Mouse (Mus musculus): ENCODE data around the gene Tmem178. TPM values are rescaled to one million over a fixed set of nuclear protein-coding genes. Genes with fewer than 3 reads are reported as not detected.
"Not testable (repeated sequence)": the region's sequence is repeated elsewhere in the genome, so short reads cannot be mapped to it uniquely, and the experiment has no call there.

Tmem178 gene
- polyA plus RNA-seq, 1 experiment: 19.9 TPM

DNA sequence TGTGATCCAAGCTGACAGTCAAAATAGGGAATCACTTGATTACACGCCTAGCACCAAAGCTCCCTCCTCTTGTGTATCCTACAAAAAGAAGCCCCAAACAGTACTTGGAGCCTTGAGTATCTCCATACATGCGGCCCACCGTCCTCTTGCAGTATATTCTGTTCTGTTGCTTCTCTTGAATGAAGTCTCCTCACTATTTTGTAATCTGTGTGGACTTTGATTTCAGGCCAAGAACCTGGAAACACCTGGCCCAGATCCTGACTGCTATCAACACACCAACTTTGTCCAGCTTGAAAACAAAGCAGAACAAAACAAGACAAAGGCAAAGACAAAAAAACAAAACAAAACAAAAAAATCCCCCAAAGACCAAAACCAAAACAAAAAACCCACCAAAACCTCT is 11.7 kb upstream of the Tmem178 start:
- Histone ChIP-seq H3K27me3 (replicated peaks; ENCODE audit: control insufficient read depth, insufficient read depth, low read length) (no peaks in the 10 kb centered on the region), H3K27ac (ENCODE audit: insufficient read depth, low read depth, low read length) (no peak overlapping the region)
- TF ChIP-seq POLR2A (IDR thresholded peaks at IDR 0.05; ENCODE audit: low read depth, low read length) (no peak), CTCF (conservative IDR thresholded peaks at IDR 0.05; ENCODE audit: insufficient read depth, insufficient read length, low read depth, low read length) (no peak)

DNA sequence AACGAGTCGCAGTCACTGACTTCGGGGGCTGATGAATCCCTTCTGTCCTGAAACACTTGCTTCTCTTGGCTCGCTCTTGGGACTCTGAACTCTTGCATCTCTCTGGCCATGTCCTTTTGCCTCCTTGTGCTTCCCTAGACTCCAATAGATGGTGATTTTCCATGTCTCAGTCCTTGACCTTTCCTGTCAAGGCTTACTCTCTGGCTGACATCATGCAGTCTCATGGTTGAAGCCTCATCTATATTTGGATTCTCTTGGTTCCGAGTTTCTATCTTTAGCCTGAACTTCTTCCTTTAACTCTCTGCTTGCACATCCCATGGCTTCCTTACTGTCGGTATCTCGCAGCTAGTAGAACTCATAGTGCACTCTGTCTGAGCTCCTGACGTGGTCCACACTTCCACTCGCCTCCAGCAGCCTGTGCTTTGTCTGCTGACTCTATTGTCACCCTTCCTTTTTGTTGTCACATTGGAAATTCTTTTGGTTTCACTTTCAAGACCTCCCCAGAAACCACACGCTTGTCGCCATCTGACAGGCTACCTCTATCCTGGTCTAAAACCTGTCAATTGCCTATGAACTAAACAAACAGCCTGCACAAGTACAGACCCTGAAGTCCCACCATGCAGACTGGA is 10.9 kb upstream of the Tmem178 start:
- Histone ChIP-seq H3K4me3 (ENCODE audit: insufficient read depth, low read depth, low read length) (0 out of 2 replicates have a peak overlapping the region, but pooled peaks have one; percentile 10), H3K27ac (ENCODE audit: insufficient read depth, low read depth, low read length) (peak overlapping the region; percentile 56; the same call in 1 of the 2 replicates), H3K27me3 (replicated peaks; ENCODE audit: control insufficient read depth, insufficient read depth, low read length) (no peaks in the 10 kb centered on the region), H3K4me1 (ENCODE audit: control insufficient read depth, insufficient read depth, low read length) (no peaks in the 10 kb centered on the region), H3K36me3 (ENCODE audit: control insufficient read depth, insufficient read depth, low read length) (no peaks in the 10 kb centered on the region)
- TF ChIP-seq CTCF (conservative IDR thresholded peaks at IDR 0.05; ENCODE audit: insufficient read depth, insufficient read length, low read depth, low read length): no peak
- TF ChIP-seq POLR2A (IDR thresholded peaks at IDR 0.05; ENCODE audit: low read depth, low read length): no peak
- 70% methylated on average over 11 of the region's 11 CpGs for WGBS
- peak; percentile 54 for DNase-seq

More for the DNA sequence above, 11.7 kb upstream of the Tmem178 start:
- Histone ChIP-seq H3K36me3 (ENCODE audit: control insufficient read depth, insufficient read depth, low read length) (no peaks in the 10 kb centered on the region), H3K4me3 (ENCODE audit: insufficient read depth, low read depth, low read length) (no peak overlapping the region), H3K4me1 (ENCODE audit: control insufficient read depth, insufficient read depth, low read length) (no peaks in the 10 kb centered on the region)
- WGBS: 95% methylated on average over 3 of the region's 3 CpGs
- DNase-seq: no peak

DNA sequence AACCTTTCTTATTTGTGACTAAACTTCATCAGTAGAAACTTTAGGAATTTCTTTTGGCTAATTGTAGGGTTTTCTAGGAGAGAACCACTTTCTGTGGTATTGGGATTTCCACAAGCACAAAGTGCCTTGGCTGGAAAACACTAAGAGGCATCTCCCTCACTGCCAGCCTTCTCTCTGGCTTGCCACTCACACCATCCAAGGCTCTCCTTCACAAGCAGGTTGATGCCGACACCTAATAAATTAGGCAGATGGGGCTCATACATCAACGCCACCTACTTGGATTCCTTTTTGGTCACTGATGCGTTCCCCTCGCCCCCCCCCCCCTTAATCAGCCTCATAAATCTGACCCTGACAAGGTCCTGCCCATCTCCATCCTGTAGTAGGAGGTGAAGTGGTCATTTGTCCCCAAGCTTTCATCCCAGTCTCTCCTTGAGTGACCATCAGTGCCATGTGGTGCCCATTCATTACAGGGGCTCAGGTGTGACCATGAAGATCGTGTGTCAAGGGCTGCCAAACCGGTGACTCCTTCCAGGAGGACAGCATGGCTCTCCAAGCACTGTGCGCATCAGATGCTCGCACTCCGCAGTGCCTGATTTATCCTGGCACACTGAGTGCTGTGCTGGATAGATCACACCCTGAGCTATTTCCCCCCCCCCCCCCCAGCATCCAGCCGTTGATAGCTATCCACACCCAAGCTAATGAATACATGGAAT is 8.5 kb upstream of the Tmem178 start:
- DNase-seq: no peak
- WGBS: 48% methylated on average over 10 of the region's 10 CpGs
- H3K4me3 ChIP-seq (ENCODE audit: insufficient read depth, low read depth, low read length): no peak overlapping the region
- no peaks in the 10 kb centered on the region for H3K27me3 ChIP-seq (replicated peaks; ENCODE audit: control insufficient read depth, insufficient read depth, low read length)
- no peak overlapping the region for H3K27ac ChIP-seq (ENCODE audit: insufficient read depth, low read depth, low read length)
- TF ChIP-seq POLR2A (IDR thresholded peaks at IDR 0.05; ENCODE audit: low read depth, low read length) (no peak), CTCF (conservative IDR thresholded peaks at IDR 0.05; ENCODE audit: insufficient read depth, insufficient read length, low read depth, low read length) (no peak)
- H3K36me3 ChIP-seq (ENCODE audit: control insufficient read depth, insufficient read depth, low read length): no peaks in the 10 kb centered on the region
- H3K4me1 ChIP-seq (ENCODE audit: control insufficient read depth, insufficient read depth, low read length): no peaks in the 10 kb centered on the region

DNA sequence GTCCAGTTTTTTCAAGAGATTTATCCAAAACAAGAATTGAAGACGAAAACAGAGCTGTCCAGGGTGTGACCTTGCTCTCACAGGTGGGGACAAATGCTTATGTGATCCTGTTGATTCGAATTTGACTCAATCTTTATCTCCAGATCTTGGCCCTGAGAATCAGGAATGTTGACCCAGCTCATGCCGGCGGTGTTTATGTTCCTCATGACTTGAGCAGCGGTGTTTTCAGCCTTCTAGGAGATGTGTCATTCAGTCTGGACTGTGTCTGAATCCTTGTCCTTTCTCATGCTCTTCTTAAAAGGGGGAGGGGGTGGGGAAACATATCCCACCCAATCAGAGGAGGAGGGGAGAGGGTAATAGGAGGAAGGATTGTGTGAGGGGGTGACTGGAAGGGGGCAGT is 7.9 kb upstream of the Tmem178 start:
- 48% methylated on average over 5 of the region's 5 CpGs for WGBS
- peak; percentile 16 for DNase-seq
- no peak for TF ChIP-seq CTCF (conservative IDR thresholded peaks at IDR 0.05; ENCODE audit: insufficient read depth, insufficient read length, low read depth, low read length)
- H3K36me3 ChIP-seq (ENCODE audit: control insufficient read depth, insufficient read depth, low read length): no peaks in the 10 kb centered on the region
- no peak overlapping the region for H3K27ac ChIP-seq (ENCODE audit: insufficient read depth, low read depth, low read length)
- no peak overlapping the region for H3K4me3 ChIP-seq (ENCODE audit: insufficient read depth, low read depth, low read length)
- no peaks in the 10 kb centered on the region for H3K27me3 ChIP-seq (replicated peaks; ENCODE audit: control insufficient read depth, insufficient read depth, low read length)
- H3K4me1 ChIP-seq (ENCODE audit: control insufficient read depth, insufficient read depth, low read length): no peaks in the 10 kb centered on the region

DNA sequence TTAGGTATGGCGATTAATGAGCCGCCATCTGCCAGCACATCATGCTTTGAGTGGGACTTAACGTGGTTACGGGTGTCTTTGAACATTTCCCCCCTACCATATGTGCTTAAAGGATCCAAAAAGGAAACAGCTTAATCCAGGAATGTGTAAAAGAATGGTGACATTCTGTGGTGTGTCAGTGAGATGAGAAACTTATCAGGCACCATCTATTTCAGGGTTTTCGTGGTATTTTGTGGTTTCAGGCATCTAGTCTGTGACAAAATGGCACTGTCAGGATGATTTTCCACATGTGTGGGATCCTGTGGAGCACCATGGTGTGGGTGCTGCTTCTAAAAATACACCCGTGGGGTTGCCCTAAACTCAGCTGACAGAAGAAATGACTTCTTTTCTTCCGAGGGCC is 4.6 kb upstream of the Tmem178 start:
- no peaks in the 10 kb centered on the region for H3K36me3 ChIP-seq (ENCODE audit: control insufficient read depth, insufficient read depth, low read length)
- H3K4me3 ChIP-seq (ENCODE audit: insufficient read depth, low read depth, low read length): no peak overlapping the region
- H3K27ac ChIP-seq (ENCODE audit: insufficient read depth, low read depth, low read length): no peak overlapping the region
- 90% methylated on average over 7 of the region's 7 CpGs for WGBS
- no peaks in the 10 kb centered on the region; the same call in 1 of the 2 replicates for H3K27me3 ChIP-seq (replicated peaks; ENCODE audit: control insufficient read depth, insufficient read depth, low read length)
- no peak for DNase-seq
- no peak for TF ChIP-seq CTCF (conservative IDR thresholded peaks at IDR 0.05; ENCODE audit: insufficient read depth, insufficient read length, low read depth, low read length)
- TF ChIP-seq POLR2A (IDR thresholded peaks at IDR 0.05; ENCODE audit: low read depth, low read length): no peak
- no peaks in the 10 kb centered on the region for H3K4me1 ChIP-seq (ENCODE audit: control insufficient read depth, insufficient read depth, low read length)

DNA sequence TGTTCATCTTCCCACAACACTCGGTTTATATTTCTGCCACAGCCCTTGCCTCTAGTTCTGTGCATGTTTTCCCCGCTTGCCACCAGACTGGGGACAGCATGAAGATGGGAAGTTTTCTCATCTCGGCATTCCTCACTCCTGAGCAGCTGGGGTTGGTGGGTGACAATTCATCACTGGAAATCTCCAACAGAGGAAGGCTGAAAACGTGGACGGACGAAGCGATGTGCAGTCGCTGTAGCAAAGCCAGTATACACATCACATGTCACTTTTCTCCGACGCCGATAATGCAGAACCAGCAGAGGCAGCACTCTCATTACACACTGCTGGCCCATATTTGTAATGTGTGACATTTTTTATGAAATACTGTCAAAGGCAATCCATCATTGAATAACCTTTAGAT is 2.6 kb upstream of the Tmem178 start:
- Histone ChIP-seq H3K4me3 (ENCODE audit: insufficient read depth, low read depth, low read length) (no peak overlapping the region), H3K4me1 (ENCODE audit: control insufficient read depth, insufficient read depth, low read length) (peaks cover 3% of the 10 kb centered on the region; the same call in 1 of the 2 replicates), H3K36me3 (ENCODE audit: control insufficient read depth, insufficient read depth, low read length) (no peaks in the 10 kb centered on the region), H3K27ac (ENCODE audit: insufficient read depth, low read depth, low read length) (no peak overlapping the region), H3K27me3 (replicated peaks; ENCODE audit: control insufficient read depth, insufficient read depth, low read length) (no peaks in the 10 kb centered on the region; the same call in 1 of the 2 replicates)
- no peak for DNase-seq
- 72% methylated on average over 11 of the region's 11 CpGs for WGBS
- no peak for TF ChIP-seq CTCF (conservative IDR thresholded peaks at IDR 0.05; ENCODE audit: insufficient read depth, insufficient read length, low read depth, low read length)
- TF ChIP-seq POLR2A (IDR thresholded peaks at IDR 0.05; ENCODE audit: low read depth, low read length): no peak

DNA sequence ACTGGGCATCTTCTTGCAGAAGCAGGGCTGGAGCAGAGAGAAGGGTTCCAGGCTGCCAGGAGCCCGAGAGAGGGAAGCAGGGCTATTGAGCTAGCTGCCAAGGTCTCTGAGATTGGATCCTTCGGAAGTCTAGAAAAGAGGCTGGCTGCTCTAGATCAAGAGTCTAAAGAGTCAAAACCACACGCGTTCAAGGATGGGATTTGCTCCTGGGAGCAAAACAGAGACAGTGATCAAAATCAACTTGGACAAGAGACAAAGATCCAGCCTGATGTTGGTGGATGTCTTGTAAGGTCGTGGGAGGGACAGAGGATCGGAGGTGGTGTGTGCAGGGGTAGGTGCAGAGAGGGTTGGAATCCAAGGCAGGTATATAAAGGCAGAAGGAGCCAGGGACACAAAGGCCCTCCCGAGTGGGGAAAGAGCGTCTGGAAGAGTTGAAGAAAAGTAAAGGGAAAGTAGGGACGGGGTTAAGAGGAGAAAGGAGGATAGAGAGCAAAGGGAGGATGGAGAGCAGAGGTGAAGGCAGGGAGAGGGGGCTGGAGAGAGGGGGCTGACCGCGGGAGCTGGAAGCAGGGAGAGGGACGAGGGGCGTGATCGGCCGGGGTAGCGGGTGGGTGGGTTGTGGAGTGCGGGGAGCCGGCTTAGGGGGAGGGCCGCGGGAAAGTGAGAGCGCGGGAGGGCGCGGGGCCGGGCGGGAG is 450 bp upstream of the Tmem178 start:
- Histone ChIP-seq H3K4me3 (ENCODE audit: insufficient read depth, low read depth, low read length) (peak overlapping the region; percentile 52), H3K27me3 (replicated peaks; ENCODE audit: control insufficient read depth, insufficient read depth, low read length) (no peaks in the 10 kb centered on the region; the same call in 1 of the 2 replicates), H3K27ac (ENCODE audit: insufficient read depth, low read depth, low read length) (no peak overlapping the region), H3K4me1 (ENCODE audit: control insufficient read depth, insufficient read depth, low read length) (peaks cover 9% of the 10 kb centered on the region; the same call in 1 of the 2 replicates), H3K36me3 (ENCODE audit: control insufficient read depth, insufficient read depth, low read length) (no peaks in the 10 kb centered on the region)
- peak; percentile 14 for DNase-seq
- 13% methylated on average over 22 of the region's 26 CpGs for WGBS
- TF ChIP-seq POLR2A (IDR thresholded peaks at IDR 0.05; ENCODE audit: low read depth, low read length) (no peak), CTCF (conservative IDR thresholded peaks at IDR 0.05; ENCODE audit: insufficient read depth, insufficient read length, low read depth, low read length) (no peak)

DNA sequence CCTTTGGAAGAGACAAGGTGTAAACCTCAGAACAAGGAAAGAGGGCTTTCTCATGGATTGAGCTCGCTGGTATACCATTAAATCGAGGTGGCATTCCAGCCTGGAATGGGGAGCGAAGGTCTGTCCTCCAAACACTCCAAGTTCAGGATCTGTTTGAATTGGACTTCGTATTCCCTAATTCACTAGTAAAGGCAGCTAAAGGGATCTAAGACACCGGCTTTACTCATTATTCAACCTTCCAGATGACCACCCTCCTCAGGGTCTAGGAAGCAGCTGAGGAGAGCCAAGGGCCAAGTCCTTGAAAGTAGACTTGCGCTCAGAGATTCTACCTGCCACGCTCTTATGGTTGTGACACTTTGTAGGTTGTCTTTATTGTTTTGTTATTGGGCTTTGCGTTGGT is 1.1 kb downstream of the Tmem178 start:
- not testable (repeated sequence) for H3K4me1 ChIP-seq (ENCODE audit: control insufficient read depth, insufficient read depth, low read length); H3K36me3 ChIP-seq (ENCODE audit: control insufficient read depth, insufficient read depth, low read length); H3K27me3 ChIP-seq (replicated peaks; ENCODE audit: control insufficient read depth, insufficient read depth, low read length)
- peak; percentile 66 for DNase-seq
- Histone ChIP-seq H3K27ac (ENCODE audit: insufficient read depth, low read depth, low read length) (peak overlapping the region; percentile 80), H3K4me3 (ENCODE audit: insufficient read depth, low read depth, low read length) (peak overlapping the region; percentile 43; the same call in 1 of the 2 replicates)
- 48% methylated on average over 8 of the region's 8 CpGs for whole genome bisulfite sequencing

Data from kidney, adult 2 months (tissue).